Mouse (Mus musculus) layer of hippocampus, adult 9-11 months (tissue): ENCODE measurements around the gene Baiap2l1.
A peak's percentile ranks its signal among the peaks of the same experiment; 100 is the strongest.

Experiments used
- DNase-seq: peaks from one replicate; pipeline ENCODE4 v3.0.0; 2022

The Baiap2l1 gene

DNA sequence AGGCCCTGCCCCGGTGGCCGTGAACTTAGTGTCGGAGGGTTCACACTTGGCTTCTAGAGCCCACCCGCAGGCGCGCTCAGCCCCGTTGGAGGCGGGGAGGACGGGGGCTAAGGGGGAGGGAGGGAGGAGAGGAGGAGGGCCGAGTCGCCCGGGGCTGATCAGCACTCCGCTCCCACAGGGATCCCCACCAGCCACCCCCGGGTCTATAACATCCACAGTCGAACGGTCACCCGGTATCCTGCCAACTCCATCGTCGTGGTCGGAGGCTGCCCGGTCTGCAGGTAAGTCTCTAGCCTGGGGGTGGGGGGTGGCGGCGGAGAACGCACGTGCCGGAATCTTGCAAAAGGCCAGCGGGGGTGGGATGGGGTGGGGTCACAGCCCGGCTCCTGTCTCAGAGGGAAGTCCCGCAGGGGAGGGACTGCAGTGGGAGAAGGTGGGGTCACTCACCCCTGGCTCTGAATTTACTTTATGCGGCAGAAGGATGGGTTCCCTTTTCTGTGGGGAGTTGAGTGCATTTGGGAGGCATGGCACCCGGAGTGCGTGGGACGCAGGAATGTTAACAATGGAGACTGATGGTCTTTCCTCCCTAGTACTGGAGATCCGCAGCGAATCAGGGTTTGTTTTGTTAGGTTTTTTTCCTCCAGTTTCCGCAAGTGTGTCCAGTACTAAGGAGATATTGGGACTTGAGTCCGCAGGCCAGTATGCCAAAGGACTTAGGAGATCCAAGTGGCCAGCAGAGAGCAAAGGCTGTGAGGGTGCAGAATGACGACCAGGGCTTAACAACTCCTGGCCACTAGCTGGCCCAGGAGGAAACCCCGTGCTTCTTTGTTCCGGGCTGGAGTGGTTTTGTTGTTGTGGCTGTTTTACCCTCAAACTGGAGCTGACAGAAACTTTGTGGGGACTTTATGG, 102.0 kb downstream of the Baiap2l1 start:
- peak; percentile 67 for DNase-seq

- DNase-seq: peak; percentile 89
Observed at GRCm38 (mm10) chr5:144254811-144255631, 102.9 kb downstream of the Baiap2l1 start.

DNA sequence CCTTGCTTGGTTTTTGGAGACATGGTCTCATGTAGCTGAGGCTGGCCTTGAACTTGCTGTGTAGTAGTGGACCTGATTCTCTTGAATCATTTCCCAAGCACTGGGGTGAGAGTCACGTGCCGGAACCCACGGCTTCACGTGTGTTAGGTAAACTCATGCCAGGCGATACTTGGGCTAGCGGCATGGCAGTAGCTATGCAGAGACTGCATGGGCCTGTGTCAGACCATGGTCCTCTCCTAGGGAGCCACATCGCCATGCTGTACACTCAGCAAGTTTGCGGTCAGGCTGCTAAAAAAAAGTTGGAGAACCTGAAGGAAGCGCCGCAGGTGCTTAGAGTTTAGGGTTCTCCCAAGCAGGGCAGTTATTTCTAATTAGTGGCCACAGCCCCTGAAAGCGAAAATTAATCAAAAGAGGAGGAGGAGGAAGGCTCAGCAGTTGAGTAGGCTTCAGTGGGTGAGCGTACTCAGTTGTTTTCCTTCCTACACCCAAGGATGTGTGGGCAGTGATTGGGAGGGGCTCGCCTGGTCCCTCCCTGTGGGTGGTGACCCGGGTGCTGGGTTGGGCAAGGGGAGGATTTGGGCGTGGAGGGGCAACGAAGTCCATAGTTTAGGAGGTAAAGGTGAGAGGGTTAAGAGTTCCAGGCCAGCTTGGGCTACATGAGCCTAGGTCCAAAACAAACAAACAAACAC, 103.6 kb downstream of the Baiap2l1 start:
- DNase-seq: peak; percentile 49

DNA sequence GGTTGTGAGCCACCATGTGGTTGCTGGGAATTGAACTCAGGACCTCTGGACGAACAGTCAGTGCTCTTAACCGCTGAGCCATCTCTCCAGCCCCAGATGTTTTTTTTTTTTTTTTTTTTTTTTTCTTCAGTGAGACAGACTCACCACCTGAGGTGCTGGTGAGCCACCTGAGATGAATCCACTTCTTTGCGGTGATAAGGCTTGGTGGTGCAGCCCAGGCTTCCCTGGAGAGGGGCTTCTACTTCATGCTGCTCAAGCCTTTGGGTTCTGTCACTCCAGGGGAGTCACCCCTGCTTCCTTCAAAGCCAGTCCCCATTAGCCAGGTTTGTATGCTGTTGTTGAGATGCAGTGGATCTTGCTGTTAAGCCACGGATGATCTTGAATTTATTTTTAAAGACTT, 104.7 kb downstream of the Baiap2l1 start:
- no peak for DNase-seq

DNA sequence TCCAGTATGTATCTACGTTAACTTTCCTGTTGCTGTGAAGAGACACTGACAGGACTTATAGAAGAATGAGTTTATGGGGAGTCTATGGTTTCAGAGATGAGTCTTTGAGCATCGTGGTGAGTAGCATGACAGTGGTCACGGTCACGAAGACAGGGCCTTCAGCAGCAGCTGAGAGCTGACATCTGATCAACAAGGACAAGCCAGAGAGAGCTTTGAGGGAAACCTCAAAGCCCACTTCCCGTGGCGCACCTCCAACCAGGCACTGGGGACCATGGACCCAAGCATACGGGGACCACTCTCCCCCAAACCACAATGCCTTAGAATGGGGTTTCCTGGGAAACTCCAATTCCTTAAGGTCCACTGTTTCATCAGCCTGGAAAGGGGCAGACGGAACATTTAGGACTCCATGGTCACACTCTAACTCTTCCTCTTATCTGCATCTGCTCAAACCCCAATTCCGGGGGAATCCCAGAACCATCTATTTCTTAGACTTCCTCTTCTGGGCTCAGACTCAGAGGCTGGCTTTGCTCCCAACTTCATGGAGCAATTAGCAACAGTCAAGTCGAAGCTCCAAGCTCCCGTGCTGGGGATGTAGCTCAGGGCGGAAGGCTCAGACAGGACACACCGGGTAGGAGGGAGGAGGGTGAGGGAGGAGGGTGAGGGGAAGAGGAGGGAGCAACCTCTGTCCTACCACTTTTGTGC, 105.9 kb downstream of the Baiap2l1 start:
- DNase-seq: peak; percentile 57

DNA sequence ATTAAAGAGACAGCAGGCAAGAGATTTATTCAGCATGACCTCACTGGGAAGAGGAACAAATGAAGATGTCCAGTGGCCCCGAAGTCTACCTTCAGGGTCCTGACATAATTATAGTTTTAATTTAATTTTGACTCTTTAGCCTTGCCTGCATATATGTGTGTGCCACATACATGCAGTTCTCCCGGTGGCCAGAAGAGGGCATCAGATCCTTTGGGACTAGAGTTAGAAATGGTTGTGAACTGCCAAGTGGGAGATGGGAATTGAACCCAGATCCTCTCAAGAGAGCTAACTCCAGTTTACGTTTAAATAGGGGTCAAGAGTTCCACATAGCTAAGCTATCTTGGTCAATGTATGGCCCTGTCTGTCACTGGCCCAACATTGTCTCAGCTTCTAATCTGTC, 108.0 kb downstream of the Baiap2l1 start:
- DNase-seq: no peak

- peak; percentile 84 for DNase-seq
Observed at GRCm38 (mm10) chr5:144247906-144248585, 109.9 kb downstream of the Baiap2l1 start.

- no peak for DNase-seq
Observed at GRCm38 (mm10) chr5:144247307-144247706, 110.6 kb downstream of the Baiap2l1 start.

DNA sequence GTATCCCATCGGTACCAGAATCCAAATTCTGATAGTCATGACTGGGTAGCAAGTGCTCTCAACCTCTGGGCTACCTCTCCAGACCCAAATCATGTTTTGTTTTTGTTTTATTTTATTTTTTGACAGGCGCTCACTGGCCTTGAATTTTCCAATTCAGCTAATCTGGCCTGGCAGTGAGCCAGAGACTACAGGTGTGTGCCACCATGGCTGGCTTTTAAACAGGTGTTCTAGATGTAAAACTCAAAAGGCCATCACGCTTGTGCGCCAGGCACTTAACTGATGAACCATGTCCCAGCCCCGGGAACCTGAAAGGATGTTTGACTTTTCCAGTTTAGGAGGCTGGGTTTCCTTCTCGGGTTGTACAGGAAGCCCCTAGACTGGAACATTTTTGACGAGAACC, 111.2 kb downstream of the Baiap2l1 start:
- DNase-seq: no peak

DNA sequence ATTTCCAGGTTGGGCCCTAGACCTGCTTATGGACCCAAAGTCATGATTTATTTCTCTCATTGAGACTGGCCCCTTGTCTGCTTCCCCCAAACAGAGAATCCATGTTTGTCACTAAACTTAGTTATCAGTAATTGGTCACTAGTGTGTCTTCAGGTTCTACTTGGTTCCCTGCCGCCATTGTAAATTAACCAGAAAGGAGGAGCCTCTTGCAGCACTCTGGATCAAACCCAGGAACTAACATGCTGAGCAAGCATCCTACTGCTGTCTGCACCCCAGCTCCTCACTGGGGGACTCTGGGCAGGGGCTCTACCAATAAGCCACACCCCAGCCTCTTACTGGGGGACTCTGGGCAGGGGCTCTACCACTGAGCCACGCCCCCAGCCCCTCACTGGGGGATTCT, 112.3 kb downstream of the Baiap2l1 start:
- DNase-seq: no peak

DNA sequence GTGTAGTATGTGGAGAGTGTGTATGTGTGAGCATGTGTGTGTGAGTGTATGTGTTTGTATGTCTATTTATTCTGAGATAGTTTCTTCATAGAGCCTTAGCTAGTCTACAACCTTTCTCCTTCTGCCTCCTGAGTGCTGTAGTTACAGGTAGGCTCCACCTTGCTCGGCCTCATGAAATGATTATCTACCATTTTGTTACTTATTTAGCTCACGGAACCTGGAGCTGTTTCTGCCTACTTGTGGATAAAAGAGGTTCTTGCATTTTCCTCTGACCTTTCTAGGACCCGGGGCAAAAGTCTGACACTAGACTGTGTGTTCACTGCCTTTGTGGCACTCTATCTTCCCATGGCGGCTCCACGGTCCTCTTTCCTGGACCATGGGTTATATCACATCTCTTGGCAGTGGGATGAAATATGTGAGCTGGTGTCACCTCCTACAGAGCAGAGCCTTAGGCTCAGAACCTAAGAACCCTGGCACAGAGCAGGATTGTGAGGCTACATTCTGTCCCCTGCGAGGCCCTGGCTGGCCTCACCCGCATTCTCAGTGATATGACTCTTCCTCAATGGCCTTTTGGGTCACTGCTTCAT, 113.9 kb downstream of the Baiap2l1 start, which contains the start of gene Bri3:
TSS of gene Bri3 (plus strand) at position 537 of the 587 bp plus-strand sequence.
- DNase-seq: no peak

DNA sequence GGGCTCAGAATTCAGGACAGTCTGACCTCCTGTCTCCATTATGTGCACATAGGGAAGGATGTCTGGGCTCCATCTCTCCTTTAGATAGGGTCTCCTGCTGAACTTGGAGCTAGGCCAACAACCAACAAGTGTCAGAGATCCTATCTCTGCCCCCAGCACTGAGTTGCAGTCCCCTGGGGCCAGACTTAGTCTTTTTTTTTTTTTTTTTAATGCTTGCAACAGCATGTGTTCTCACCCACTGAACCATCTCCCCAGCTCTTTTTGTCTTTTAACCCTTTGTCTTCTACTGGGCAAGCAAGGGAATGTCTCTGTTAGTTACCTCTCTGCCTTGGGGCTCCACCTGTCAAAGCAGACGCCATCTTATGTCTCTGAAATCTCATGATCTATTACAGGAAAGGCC, 118.9 kb downstream of the Baiap2l1 start:
- DNase-seq: no peak

DNA sequence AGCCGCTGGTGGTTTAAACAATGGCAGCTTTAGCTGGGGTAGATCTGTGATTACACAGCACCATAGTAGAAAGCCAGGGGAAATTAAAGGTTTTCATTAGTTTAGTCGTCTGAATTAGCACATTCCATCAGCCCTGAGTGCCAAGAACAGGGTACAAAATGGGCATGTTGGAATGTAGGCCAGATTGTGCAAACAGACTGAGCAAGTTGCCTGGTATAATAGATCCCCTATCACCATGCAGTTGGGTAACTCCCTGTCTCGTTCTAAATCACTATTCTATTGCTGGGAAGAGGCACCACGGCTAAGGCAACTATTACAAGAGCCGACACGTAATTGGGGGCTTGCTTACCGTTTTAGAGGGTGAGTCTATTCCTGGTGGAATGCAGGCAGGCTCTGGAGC, 123.2 kb downstream of the Baiap2l1 start:
- DNase-seq: peak; percentile 84

- DNase-seq: no peak
Observed at GRCm38 (mm10) chr5:144234222-144234621, 123.7 kb downstream of the Baiap2l1 start.

- no peak for DNase-seq
Observed at GRCm38 (mm10) chr5:144232531-144232930, 125.4 kb downstream of the Baiap2l1 start.

- no peak for DNase-seq
Observed at GRCm38 (mm10) chr5:144231410-144231809, 126.5 kb downstream of the Baiap2l1 start.

DNA sequence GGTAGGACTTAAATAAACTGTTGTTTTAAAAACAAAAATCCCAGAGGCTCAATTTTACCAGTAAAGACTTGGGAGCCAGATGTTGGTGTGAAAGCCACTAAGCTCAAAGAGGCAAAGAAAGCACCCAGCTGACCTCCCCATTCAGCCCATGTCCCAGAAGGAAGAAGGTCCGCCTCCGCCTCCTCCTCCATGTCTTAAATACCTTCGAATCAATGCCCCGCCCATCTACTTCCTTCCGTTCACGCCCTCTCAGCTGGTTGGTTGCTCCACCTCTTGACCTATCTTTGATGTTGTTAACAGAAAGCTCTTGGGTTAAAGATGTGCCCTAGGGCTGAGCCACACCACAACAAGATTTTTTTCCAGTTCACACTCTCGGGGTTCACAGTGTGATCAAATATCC, 127.7 kb downstream of the Baiap2l1 start:
- DNase-seq: no peak

DNA sequence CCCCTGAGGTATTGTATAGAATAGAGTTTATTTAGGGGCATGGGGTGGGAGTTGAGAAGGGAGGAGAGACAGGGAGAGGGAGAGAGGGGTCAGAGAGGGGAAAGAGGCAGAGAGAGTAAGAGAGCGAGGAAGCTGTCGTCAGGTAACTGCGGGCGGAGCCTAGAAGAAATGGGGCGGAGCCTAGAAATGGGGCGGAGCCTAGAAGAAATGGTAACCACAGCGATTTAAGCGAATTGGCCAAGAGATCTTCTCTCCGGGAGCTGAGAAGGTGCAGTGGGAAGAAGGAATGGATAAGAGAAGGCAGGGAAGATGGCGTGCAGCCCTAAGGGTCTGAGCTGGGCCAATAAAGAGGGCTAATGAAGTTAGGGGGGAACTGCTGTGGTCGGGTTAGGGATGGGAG, 131.7 kb downstream of the Baiap2l1 start:
- no peak for DNase-seq

DNA sequence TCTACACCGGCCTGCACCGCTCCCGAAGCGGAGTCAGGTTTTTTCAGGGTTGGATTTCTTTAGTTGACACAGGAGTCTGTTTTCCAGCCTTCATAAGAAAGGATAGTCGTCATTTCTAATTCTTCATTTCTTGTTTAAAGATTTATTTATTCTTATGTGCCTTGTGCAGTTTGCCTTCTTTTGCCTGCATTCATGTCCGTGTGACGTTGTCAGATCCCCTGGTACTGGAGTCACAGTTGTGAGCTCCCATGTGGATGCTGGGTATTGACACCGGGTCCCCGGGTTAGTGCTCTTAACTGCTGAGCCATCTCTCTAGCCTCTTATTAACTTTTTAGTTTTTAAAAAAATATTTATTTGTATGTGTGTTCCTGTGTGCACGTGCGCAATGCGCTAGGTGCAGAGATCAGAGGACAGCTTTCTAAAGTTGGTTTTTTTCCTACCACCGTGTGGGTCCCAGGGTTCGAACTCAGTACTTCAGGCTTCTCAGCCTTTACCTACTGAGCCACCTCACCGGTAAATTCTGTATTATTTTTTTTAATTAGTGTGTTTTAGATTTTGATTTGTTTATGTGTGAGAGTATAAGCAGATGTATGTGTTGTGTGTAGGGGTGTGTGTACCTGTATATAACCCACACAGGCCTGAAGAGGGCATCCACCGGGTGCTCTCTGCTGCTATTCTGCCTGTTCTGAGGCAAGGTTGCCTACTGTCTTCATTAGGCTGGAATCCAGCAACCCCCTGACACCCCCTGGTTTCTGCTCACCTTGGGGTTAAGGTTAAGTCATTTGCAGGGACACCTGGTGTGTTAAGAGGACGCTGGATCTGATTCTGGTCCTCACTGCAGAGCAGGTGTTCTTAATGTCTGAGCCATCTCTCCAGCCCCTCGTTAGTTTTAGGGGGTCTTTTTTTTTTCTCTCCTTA, 133.8 kb downstream of the Baiap2l1 start:
- no peak for DNase-seq

- DNase-seq: peak; percentile 95
Observed at GRCm38 (mm10) chr5:144223503-144223862, 134.4 kb downstream of the Baiap2l1 start, which contains the start of gene Tecpr1. Gene Tecpr1, minus strand, starts transcription at chr5:144223615.
